Mouse (Mus musculus): Measurements from ENCODE around the gene Gm28230.

DNA sequence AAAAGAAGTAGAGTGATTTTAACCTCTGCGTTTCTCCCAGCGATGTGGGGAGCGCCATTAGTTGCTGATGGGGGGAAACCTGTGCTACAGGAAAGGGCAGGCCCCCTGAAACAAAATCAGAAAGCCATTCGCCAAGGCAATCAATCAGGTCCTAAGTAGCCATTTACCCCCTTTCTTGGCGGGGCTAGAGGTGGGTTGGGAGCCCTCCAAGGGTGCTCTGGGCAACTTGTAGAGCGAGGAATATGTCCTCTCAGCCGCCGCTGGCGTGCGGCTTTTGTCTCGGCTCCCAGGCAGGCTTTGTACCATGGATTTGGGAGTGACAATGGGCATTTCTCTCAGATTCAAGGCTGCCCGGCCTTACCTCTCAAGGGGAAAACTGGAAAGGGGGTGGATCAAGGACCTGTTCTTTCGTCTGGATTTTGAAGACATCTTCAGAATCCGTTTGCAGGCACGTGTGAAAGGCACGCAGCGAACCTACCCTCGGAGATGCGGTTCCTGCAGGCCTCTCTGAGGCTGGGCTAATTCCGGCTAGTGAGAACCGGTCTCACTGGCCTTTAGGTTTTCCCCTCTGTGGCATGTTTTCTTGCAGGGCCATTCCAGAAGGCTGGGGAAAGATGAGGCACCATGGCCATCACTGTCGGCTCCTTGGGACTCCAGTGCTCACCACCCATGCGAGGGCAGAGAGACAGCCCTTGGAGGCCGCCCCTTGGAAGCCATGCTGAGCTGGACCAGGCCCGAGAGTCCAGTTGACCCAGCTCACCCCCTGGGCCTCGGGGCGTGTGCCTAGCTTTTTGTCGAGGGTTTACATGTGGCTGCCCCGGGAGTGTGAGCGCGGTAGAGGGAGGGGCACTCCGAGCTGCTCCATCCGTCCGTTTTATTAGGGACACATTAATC lies 29.8 kb upstream of the Gm28230 start:
- TF ChIP-seq MAX (IDR thresholded peaks at IDR 0.05; ENCODE audit: low read length) (no peak), CTCF (IDR thresholded peaks at IDR 0.05 in 2 of 3, conservative IDR thresholded peaks at IDR 0.05 in 1 of 3; ENCODE audit: control insufficient read depth in 1 of 3, insufficient read depth in 1 of 3, low read depth in 2 of 3, low read length in 3 of 3, poor library complexity in 1 of 3, severe bottlenecking in 1 of 3) (no peak)
